Mouse (Mus musculus) limb, embryonic 11.5 days (tissue): ENCODE results near the gene Gmppb. TPM values are rescaled to one million over a fixed set of nuclear protein-coding genes. Genes with fewer than 3 reads are reported as not detected.

Source experiments
- ATAC-seq: fragments of 200-750 bp; cut with Nextera tagmentation; 2 replicates; pipeline ENCODE4 v1.8.0; 2017; ENCODE audit warnings: low read depth; ENCODE audit not compliant: insufficient number of reproducible peaks, low FRiP score, low TSS enrichment
- DNase-seq: peaks from one replicate; pipeline ENCODE4 v3.0.0-alpha.2; 2015; ENCODE audit warnings: low spot score
- H3K27ac ChIP-seq: fragments of 300-500 bp; sonication (generic); replicated peaks from 2 replicates; pipeline ENCODE4 v1.5.1; 2014; ENCODE audit warnings: low read depth, mild to moderate bottlenecking, low read length
- H3K27me3 ChIP-seq: fragments of 300-500 bp; sonication (generic); 2 replicates; pipeline ENCODE4 v1.6.1; 2014; ENCODE audit warnings: mild to moderate bottlenecking, low read length, mixed read lengths; ENCODE audit not compliant: control insufficient read depth, insufficient read depth
- H3K36me3 ChIP-seq: fragments of 300-500 bp; sonication (generic); 2 replicates; pipeline ENCODE4 v1.6.1; 2014; ENCODE audit warnings: mild to moderate bottlenecking, low read length, moderate library complexity, mixed read lengths; ENCODE audit not compliant: control insufficient read depth, insufficient read depth
- H3K4me1 ChIP-seq: fragments of 300-500 bp; sonication (generic); 2 replicates; pipeline ENCODE4 v1.6.1; 2014; ENCODE audit warnings: low read length, mixed read lengths; ENCODE audit not compliant: control insufficient read depth, insufficient read depth
- H3K4me2 ChIP-seq: fragments of 300-500 bp; sonication (generic); 2 replicates; pipeline ENCODE4 v1.6.1; 2014; ENCODE audit warnings: low read depth, mild to moderate bottlenecking, moderate library complexity; ENCODE audit not compliant: severe bottlenecking
- H3K4me3 ChIP-seq: fragments of 300-500 bp; sonication (generic); 2 replicates; pipeline ENCODE4 v1.5.1; 2014; ENCODE audit warnings: low read depth, low read length
- H3K9ac ChIP-seq: fragments of 300-500 bp; sonication (generic); 2 replicates; pipeline ENCODE4 v1.6.1; 2014; ENCODE audit warnings: mild to moderate bottlenecking, low read length
- H3K9me3 ChIP-seq: fragments of 300-500 bp; sonication (generic); 2 replicates; pipeline ENCODE4 v1.6.1; 2016; ENCODE audit warnings: low read length; ENCODE audit not compliant: control insufficient read depth
- WGBS: fragments of 180-500 bp; shearing (Covaris S2); extraction: QIAGEN DNeasy Blood & Tissue Kit; methylation state at CpG from one replicate; pipeline ENCODE4 v1.1.7; 2014; 5-methylcytosine and 5-hydroxymethylcytosine counted together
- polyA plus RNA-seq: library from polyadenylated mRNA; unstranded; fragments of >200 nt; fragmentation: Nextera tagmentation; extraction: Ambion mirVana; gene quantifications from 2 replicates; pipeline ENCODE4 v1.2.1, GENCODE M21; 2014

Gmppb gene
- polyA plus RNA-seq, 1 experiment from 2014 or later, result 20.6 TPM

DNA sequence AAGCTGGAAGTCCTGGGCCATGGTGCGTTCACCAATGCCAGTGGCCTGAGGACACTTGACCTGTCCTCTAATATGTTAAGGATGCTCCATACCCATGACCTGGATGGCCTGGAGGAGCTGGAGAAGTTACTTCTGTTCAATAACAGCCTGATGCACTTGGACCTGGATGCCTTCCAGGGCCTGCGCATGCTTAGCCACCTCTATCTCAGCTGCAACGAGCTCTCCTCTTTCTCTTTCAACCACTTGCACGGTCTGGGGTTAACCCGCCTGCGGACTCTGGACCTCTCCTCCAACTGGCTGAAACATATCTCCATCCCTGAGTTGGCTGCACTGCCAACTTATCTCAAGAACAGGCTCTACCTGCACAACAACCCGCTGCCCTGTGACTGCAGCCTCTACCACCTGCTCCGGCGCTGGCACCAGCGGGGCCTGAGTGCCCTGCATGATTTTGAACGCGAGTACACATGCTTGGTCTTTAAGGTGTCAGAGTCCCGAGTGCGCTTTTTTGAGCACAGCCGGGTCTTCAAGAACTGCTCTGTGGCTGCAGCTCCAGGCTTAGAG is 4.7 kb downstream of the Gmppb start:
- no peaks in the 10 kb centered on the region for H3K27me3 ChIP-seq
- no peak overlapping the region for H3K9ac ChIP-seq
- no peak for ATAC-seq
- H3K36me3 ChIP-seq, result peaks cover 17% of the 10 kb centered on the region
- H3K27ac ChIP-seq, result no peak overlapping the region
- WGBS, result 92% methylated on average over 15 of the region's 15 CpGs
- peaks cover 7% of the 10 kb centered on the region; the same call in 1 of the 2 replicates for H3K4me1 ChIP-seq
- H3K9me3 ChIP-seq, result no peaks in the 10 kb centered on the region
- H3K4me2 ChIP-seq, result no peak overlapping the region
- H3K4me3 ChIP-seq, result no peak overlapping the region
- DNase-seq, result no peak

- no peak for ATAC-seq
- no peak overlapping the region for H3K4me2 ChIP-seq
- DNase-seq, result no peak
- no peak overlapping the region for H3K4me3 ChIP-seq
- peaks cover 7% of the 10 kb centered on the region; the same call in 1 of the 2 replicates for H3K4me1 ChIP-seq
- H3K36me3 ChIP-seq, result peaks cover 17% of the 10 kb centered on the region
- H3K9me3 ChIP-seq, result no peaks in the 10 kb centered on the region
- 88% methylated on average over 22 of the region's 22 CpGs for WGBS
- H3K9ac ChIP-seq, result no peak overlapping the region
- no peaks in the 10 kb centered on the region for H3K27me3 ChIP-seq
- no peak overlapping the region for H3K27ac ChIP-seq
Measured at GRCm38 (mm10) chr9:108054331-108055040, 5.4 kb downstream of the Gmppb start.

- WGBS, result 50% methylated on average over 1 of the region's 1 CpGs
- DNase-seq (no peak), ATAC-seq (no peak)
- no peak overlapping the region for H3K4me3 ChIP-seq
- no peaks in the 10 kb centered on the region for H3K27me3 ChIP-seq
- H3K4me1 ChIP-seq, result 0 out of 2 replicates have a peak, but pooled peaks cover 3% of the 10 kb centered on the region
- no peaks in the 10 kb centered on the region for H3K9me3 ChIP-seq
- no peak overlapping the region for H3K4me2 ChIP-seq
- peaks cover 17% of the 10 kb centered on the region for H3K36me3 ChIP-seq
- H3K27ac ChIP-seq, result no peak overlapping the region
- no peak overlapping the region for H3K9ac ChIP-seq
Measured at GRCm38 (mm10) chr9:108055061-108055460, 6.0 kb downstream of the Gmppb start.

DNA sequence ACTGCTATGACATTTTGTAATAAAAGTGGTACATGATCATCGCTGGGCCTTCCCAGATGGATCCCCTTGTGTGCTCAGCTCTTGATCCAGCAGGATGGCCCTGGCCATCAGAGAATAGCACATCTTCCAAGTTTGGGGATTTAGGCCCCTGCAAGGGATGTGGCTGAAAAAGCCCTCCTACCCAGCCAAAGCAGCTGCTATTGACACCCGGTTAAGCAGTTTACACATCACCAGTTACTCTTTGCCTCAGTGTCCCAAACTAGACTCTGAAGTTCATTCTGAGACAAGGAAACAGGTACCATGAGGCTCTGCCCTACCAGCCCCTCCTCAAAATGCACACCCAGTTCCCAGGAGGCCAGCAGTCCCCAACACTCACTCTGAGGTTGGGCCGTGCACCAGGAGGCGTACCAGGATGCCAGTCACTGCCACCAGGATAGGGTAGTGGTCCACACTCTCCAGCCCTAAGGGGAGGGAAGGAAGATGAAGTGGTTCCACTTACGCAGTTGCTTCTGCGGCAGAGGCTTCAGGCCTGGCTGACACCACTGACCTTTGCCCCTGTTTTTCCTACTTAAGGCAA is 6.7 kb downstream of the Gmppb start:
- Histone ChIP-seq H3K27ac (no peak overlapping the region), H3K9me3 (no peaks in the 10 kb centered on the region), H3K4me3 (no peak overlapping the region), H3K27me3 (no peaks in the 10 kb centered on the region), H3K4me1 (0 out of 2 replicates have a peak, but pooled peaks cover 3% of the 10 kb centered on the region), H3K36me3 (peaks cover 15% of the 10 kb centered on the region), H3K9ac (no peak overlapping the region), H3K4me2 (no peak overlapping the region)
- DNase-seq, result no peak
- ATAC-seq, result no peak
- 87% methylated on average over 6 of the region's 6 CpGs for WGBS

GRCm38 (mm10) chr9:108056361-108057261 is 7.6 kb downstream of the Gmppb start:
- Histone ChIP-seq H3K4me3 (no peak overlapping the region), H3K9ac (no peak overlapping the region), H3K27me3 (no peaks in the 10 kb centered on the region), H3K4me2 (no peak overlapping the region), H3K27ac (no peak overlapping the region), H3K4me1 (0 out of 2 replicates have a peak, but pooled peaks cover 3% of the 10 kb centered on the region), H3K9me3 (no peaks in the 10 kb centered on the region), H3K36me3 (peaks cover 10% of the 10 kb centered on the region)
- WGBS, result 83% methylated on average over 28 of the region's 28 CpGs
- ATAC-seq (no peak), DNase-seq (no peak)

DNA sequence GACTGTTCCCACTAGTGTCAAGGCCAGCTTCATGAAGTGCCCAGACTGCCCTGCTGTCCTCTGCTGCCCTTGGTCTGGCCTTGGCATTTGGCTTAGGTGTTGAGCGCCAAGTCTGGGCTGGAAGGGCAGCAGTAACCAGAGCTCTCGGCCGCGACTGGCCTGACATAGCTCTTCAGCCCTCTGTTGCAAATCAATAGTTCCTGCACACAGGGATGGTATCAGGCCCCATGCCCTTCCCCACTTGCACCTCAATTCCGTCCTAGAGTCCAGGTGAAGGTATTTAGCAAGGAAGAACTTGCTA is 8.2 kb downstream of the Gmppb start:
- Histone ChIP-seq H3K27ac (no peak overlapping the region), H3K4me2 (no peak overlapping the region), H3K9me3 (no peaks in the 10 kb centered on the region), H3K9ac (no peak overlapping the region; the same call in 1 of the 2 replicates), H3K4me1 (0 out of 2 replicates have a peak, but pooled peaks cover 3% of the 10 kb centered on the region), H3K27me3 (no peaks in the 10 kb centered on the region), H3K36me3 (peaks cover 9% of the 10 kb centered on the region), H3K4me3 (no peak overlapping the region)
- no peak for ATAC-seq
- DNase-seq, result no peak
- 90% methylated on average over 5 of the region's 5 CpGs for WGBS

- no peak overlapping the region for H3K9ac ChIP-seq
- DNase-seq, result no peak
- no peak overlapping the region for H3K4me3 ChIP-seq
- no peaks in the 10 kb centered on the region for H3K9me3 ChIP-seq
- 94% methylated on average over 9 of the region's 9 CpGs for WGBS
- H3K36me3 ChIP-seq, result peaks cover 13% of the 10 kb centered on the region
- no peak overlapping the region for H3K27ac ChIP-seq
- H3K4me2 ChIP-seq, result no peak overlapping the region
- H3K27me3 ChIP-seq, result no peaks in the 10 kb centered on the region
- no peak for ATAC-seq
- no peaks in the 10 kb centered on the region for H3K4me1 ChIP-seq
Measured at GRCm38 (mm10) chr9:108058291-108058690, 9.2 kb downstream of the Gmppb start.

GRCm38 (mm10) chr9:108062142-108062541 is 13.1 kb downstream of the Gmppb start:
- Histone ChIP-seq H3K27ac (no peak overlapping the region), H3K4me1 (no peaks in the 10 kb centered on the region), H3K27me3 (no peaks in the 10 kb centered on the region), H3K4me2 (no peak overlapping the region), H3K4me3 (no peak overlapping the region), H3K9ac (0 out of 2 replicates have a peak overlapping the region, but pooled peaks have one; percentile 5), H3K9me3 (no peaks in the 10 kb centered on the region), H3K36me3 (peaks cover 6% of the 10 kb centered on the region)
- ATAC-seq, result no peak
- no peak for DNase-seq
- WGBS, result 87% methylated on average over 3 of the region's 3 CpGs
